Mouse (Mus musculus) ES-Bruce4 (cell line): Measurements from ENCODE around the gene Nfe2. TPM values are rescaled to one million over a fixed set of nuclear protein-coding genes. Genes with fewer than 3 reads are reported as not detected.
"Not testable (repeated sequence)": the region's sequence is repeated elsewhere in the genome, so short reads cannot be mapped to it uniquely, and the experiment has no call there.

Source experiments
- H3K27ac ChIP-seq: 2 replicates; pipeline ENCODE4 v1.5.1; 2012; ENCODE audit warnings: low read length, inconsistent platforms; ENCODE audit not compliant: insufficient read depth
- H3K27me3 ChIP-seq: 2 replicates; pipeline ENCODE4 v1.6.1; 2012; ENCODE audit warnings: mild to moderate bottlenecking, low read length, inconsistent platforms; ENCODE audit not compliant: control insufficient read depth, poor library complexity, insufficient read depth, severe bottlenecking
- H3K36me3 ChIP-seq: 2 replicates; pipeline ENCODE4 v1.6.1; 2012; ENCODE audit warnings: inconsistent platforms, mild to moderate bottlenecking, low read length, moderate library complexity; ENCODE audit not compliant: control insufficient read depth, poor library complexity, insufficient read depth, severe bottlenecking
- H3K4me1 ChIP-seq: one replicate; pipeline ENCODE4 v1.8.1; 2011; ENCODE audit warnings: low read length; ENCODE audit not compliant: control insufficient read depth, insufficient read depth
- H3K4me3 ChIP-seq: 2 replicates; pipeline ENCODE4 v1.5.1; 2011; ENCODE audit warnings: low read depth, mild to moderate bottlenecking, low read length
- H3K9ac ChIP-seq: 2 replicates; pipeline ENCODE4 v1.6.1; 2012; ENCODE audit warnings: low read depth, mild to moderate bottlenecking, inconsistent platforms; ENCODE audit not compliant: poor library complexity, severe bottlenecking
- H3K9me3 ChIP-seq: replicated peaks from 2 replicates; pipeline ENCODE4 v1.6.1; 2012; ENCODE audit warnings: mild to moderate bottlenecking, low read length, inconsistent platforms; ENCODE audit not compliant: control insufficient read depth, poor library complexity, insufficient read depth, severe bottlenecking
- CTCF ChIP-seq: IDR thresholded peaks from one replicate; pipeline ENCODE4 v1.8.1; 2011; ENCODE audit warnings: low read depth, low read length
- EP300 ChIP-seq: IDR thresholded peaks from 2 replicates; pipeline ENCODE4 v1.6.1; 2011; ENCODE audit warnings: low read depth, low read length; ENCODE audit not compliant: insufficient read depth
- POLR2A ChIP-seq: IDR thresholded peaks from one replicate; pipeline ENCODE4 v1.8.1; 2011; ENCODE audit warnings: low read length; ENCODE audit not compliant: insufficient read depth
- polyA plus RNA-seq: library from polyadenylated mRNA; stranded (reverse); fragments of >200 nt; gene quantifications from 2 replicates; pipeline ENCODE4 v1.2.4, GENCODE M21; 2011; ENCODE audit warnings: low read depth; ENCODE audit not compliant: missing spikeins, insufficient read depth, insufficient read length

Nfe2 gene
- polyA plus RNA-seq, 1 experiment, result not detected

GRCm38 (mm10) chr15:103242885-103243284 lies 15.3 kb downstream of the Nfe2 start:
- TF ChIP-seq EP300, result no peak
- TF ChIP-seq POLR2A, result no peak
- TF ChIP-seq CTCF, result no peak
- Histone ChIP-seq H3K4me3 (peak overlapping the region; percentile 61), H3K9me3 (no peaks in the 10 kb centered on the region), H3K9ac (peak overlapping the region; percentile 92), H3K27ac (peak overlapping the region; percentile 52; the same call in 1 of the 2 replicates), H3K4me1 (no peaks in the 10 kb centered on the region), H3K36me3 (peaks cover 65% of the 10 kb centered on the region), H3K27me3 (no peaks in the 10 kb centered on the region)

DNA sequence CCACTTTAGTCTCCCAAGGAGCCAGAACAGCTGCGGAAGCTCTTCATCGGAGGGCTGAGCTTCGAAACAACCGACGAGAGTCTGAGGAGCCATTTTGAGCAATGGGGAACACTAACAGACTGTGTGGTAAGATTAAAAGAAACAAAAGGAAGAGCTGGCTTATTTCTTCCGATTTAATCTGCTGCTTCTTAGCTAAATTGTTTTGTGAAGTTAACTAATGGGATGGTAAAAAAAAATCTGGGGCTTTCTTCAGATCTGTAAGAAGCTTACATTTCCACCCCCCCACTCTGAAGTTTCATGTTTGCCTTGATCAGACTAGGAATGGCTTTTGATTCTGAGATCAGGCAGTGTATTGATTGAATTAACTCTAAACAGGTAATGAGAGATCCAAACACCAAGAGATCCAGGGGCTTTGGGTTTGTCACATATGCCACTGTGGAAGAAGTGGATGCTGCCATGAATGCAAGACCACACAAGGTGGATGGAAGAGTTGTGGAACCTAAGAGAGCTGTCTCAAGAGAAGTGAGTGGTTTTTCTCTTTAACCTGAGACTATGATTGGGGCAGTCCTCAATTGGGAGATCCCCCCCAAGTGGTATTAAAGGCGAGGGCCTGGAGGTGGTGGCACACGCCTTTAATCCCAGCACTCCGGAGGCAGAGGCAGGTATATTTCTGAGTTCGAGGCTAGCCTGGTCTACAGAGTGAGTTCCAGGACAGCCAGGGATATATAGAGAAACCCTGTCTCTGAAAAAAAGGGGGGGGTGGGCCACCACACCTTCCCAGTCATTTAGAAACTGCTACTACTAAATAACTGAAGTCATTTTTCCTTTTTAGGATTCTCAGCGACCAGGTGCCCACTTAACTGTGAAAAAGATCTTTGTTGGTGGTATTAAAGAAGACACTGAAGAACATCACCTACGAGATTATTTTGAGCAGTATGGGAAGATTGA lies 16.9 kb downstream of the Nfe2 start:
- H3K27ac ChIP-seq, result peak overlapping the region; percentile 87
- H3K9ac ChIP-seq, result peak overlapping the region; percentile 92
- peaks cover 50% of the 10 kb centered on the region for H3K36me3 ChIP-seq
- not testable (repeated sequence) for H3K4me1 ChIP-seq, H3K27me3 ChIP-seq, H3K9me3 ChIP-seq
- peak overlapping the region; percentile 94 for H3K4me3 ChIP-seq

DNA sequence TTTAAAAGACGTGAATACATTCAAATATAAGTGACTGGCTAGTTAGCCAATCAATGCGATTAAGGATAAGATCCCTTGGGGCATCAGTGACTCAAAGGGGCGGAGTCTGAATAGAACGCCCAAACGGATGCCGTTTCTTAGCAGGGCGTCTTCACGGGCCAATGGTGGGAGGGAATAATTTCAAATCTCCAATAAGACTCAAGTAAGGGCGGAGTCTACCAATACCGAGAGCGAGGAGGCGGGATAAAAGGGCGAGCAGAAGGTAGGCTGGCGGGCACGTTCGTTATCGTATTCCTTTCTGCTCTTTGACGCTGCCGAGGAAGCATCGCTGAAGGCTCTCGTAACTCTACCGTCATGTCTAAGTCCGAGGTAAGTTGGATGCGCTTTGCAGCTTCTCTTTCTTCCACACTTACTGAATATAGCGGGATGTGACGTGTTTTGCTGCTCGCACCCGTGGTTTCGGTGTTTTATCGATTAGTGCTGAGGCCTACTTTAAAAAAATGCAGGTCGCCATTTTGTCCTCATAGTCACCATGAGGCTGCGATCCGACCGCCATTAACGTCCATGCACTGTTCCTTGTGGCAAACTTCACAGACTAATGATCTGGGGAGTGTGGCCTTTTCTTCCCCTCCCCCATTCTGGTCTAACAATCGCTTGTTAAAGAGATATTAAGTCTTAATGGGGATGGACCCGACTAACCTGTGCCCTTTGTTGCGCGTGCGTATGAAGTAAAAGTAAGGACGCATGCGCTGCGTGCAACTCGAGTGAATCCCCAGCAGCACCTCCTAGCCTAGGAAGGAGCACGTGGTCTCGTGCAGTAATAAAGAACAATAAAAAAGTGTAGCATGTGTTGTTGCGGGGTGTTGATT lies 17.8 kb downstream of the Nfe2 start, which contains the start of gene Hnrnpa1:
Gene Hnrnpa1, plus strand, starts transcription at position 273 of the 869 bp plus-strand sequence.
- Histone ChIP-seq H3K9me3 (no peaks in the 10 kb centered on the region), H3K4me3 (peak within 1 kb of the TSS; percentile 94), H3K36me3 (peaks cover 40% of the 10 kb centered on the region), H3K27ac (peak within 1 kb of the TSS; percentile 87), H3K27me3 (no peaks in the 10 kb centered on the region), H3K9ac (peak within 1 kb of the TSS; percentile 92), H3K4me1 (no peaks in the 10 kb centered on the region)
- no peak for TF ChIP-seq CTCF
- peak; percentile 98 for TF ChIP-seq POLR2A
- TF ChIP-seq EP300, result no peak

- no peaks in the 10 kb centered on the region for H3K9me3 ChIP-seq
- TF ChIP-seq POLR2A, result peak; percentile 28
- TF ChIP-seq EP300, result no peak
- no peak for TF ChIP-seq CTCF
- no peaks in the 10 kb centered on the region for H3K27me3 ChIP-seq
- peak within 1 kb of the TSS; percentile 94 for H3K4me3 ChIP-seq
- H3K36me3 ChIP-seq, result peaks cover 36% of the 10 kb centered on the region
- no peaks in the 10 kb centered on the region for H3K4me1 ChIP-seq
- H3K9ac ChIP-seq, result peak within 1 kb of the TSS; percentile 92
- peak within 1 kb of the TSS; percentile 87 for H3K27ac ChIP-seq
Observed at GRCm38 (mm10) chr15:103239685-103240159, 18.5 kb downstream of the Nfe2 start, which contains the start of gene Cbx5. Gene Cbx5, minus strand, starts transcription at chr15:103239816.

DNA sequence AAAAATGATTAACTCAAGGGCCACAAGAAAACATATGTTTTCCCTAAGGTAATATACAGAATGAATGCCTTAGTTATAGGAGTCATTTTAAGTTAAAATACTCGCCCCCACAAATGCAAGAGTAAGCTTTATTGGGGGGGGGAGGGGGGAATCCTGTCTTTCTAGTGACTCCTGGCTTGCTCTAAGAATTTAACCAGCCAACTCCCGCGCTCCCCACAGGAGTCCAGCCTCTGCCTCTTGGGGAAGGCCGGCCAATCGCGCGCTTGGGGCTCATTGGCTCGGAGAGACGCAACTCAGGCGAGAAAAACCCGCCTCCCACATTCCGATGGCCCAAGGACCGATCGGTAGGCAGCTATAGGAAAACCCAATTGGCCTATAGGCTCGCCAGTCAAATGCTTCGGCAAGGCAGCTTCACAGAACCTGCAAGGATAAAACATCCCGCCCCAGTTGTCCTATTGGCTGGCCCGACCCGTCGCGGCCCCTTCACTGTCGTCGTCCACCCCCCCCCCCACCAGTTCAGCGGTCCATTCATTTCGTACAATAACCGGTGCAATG lies 19.0 kb downstream of the Nfe2 start:
- no peaks in the 10 kb centered on the region for H3K9me3 ChIP-seq
- H3K4me3 ChIP-seq, result peak overlapping the region; percentile 84
- H3K27ac ChIP-seq, result peak overlapping the region; percentile 56
- peaks cover 36% of the 10 kb centered on the region for H3K36me3 ChIP-seq
- peak overlapping the region; percentile 74 for H3K9ac ChIP-seq
- no peaks in the 10 kb centered on the region for H3K27me3 ChIP-seq
- H3K4me1 ChIP-seq, result no peaks in the 10 kb centered on the region
- TF ChIP-seq POLR2A (no peak), CTCF (no peak)
